Mouse (Mus musculus) neural tube, embryonic 10.5 days (tissue): ENCODE data around the gene Olfr1186.
"Not testable (repeated sequence)": the region's sequence is repeated elsewhere in the genome, so short reads cannot be mapped to it uniquely, and the experiment has no call there.

ENCODE experiments used
- DNase-seq: peaks from one replicate; pipeline ENCODE4 v3.0.0-alpha.2; 2017; ENCODE audit warnings: low spot score; ENCODE audit errors: extremely low spot score

Olfr1186 gene

DNA sequence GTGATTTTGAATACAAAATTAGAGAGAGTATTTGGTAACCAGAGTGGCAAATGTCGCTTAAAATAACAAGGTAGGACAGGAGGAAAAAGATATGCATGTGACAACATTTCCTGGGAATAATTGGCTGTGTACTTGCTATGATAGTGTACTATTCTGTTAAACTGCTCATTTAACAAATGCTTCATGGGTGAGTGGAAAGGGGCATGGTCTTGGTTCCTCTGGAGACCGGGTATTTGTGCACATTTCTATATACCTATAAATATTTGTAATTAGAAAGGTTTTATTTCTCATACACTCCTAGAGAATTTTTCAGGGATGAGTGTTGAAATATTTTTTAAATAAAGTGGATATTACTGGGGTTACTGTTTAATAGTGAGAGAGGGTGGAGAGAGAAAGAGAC is at the start of gene Olfr1186:
Gene Olfr1186, plus strand, starts transcription at position 301 of the 400 bp plus-strand sequence.
- DNase-seq: no peak

DNA sequence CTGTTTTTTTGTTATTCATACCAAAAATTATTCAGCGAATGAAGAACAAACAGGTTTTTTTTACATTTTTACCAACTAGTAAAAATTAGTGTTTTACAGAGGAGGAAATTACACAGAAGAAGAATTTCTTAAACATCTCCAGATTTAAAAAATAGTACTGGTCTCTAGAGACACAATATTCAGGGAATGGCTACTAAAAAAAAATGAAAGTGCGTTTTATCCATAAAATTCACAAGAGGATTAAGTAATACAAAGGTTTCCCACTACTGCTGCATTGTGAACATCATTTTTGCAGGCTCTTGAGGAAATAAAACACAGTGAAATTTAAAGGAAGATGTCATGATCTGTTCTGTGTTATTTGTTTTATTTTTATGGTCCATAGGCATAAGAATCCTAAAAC is 35.1 kb upstream of the Olfr1186 start, which contains the start of gene Olfr1184:
Gene Olfr1184, plus strand, starts transcription at position 301 of the 400 bp plus-strand sequence.
- no peak for DNase-seq

DNA sequence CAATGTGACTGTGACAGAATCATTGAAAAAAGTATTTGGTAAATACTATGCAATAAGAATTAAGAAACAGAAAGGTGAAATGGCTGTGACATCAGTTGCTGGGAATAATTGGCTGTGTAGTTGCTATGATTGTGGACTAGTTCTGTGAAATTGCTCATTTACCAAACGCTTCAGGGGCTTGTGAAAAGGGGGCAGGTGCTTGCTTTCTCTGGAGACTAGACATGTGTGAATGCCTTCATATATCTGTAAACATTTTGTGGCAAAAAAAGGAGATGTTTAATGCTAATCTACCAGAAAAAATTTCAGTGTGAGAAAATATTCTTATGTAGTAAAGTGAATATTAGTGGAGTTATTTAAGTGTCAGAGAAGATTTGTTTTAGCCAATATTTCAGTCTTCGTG is 25.3 kb upstream of the Olfr1186 start, which contains the start of gene Olfr1185-ps1:
Gene Olfr1185-ps1, plus strand, starts transcription at position 301 of the 400 bp plus-strand sequence.
- no peak for DNase-seq

DNA sequence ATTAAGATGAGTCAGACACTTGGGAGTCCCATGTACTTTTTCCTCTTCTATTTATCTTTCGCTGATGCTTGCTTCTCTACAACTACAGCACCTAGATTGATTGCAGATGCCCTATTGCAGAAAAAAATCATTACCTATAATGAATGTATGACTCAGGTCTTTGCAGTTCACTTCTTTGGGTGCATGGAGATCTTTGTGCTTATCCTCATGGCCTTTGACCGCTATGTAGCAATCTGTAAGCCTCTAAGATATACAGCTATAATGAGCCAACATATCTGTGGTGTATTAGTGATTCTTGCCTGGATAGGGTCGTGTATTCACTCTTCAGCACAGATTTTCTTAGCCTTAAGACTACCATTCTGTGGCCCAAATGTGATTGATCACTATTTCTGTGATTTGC is 7.4 kb downstream of the Olfr1186 start:
- DNase-seq: no peak

DNA sequence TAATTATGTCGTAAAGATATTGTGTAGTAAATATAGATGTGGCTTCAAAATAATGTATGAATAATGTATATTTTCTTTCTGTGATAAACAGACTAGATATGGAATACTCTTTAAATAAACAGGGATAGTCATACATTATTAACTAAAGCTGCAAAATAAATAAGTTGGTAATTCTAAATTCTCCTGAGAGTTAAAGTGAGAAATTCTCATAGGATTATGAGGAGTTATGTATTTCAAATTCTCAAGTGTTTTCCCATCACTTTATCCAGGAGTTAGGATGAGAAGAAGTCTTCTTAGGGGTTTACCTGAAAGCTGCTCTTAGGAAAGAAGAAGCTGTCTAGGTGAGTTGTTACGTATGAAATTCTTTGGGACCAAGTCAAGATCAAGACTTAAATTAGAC is 38.3 kb downstream of the Olfr1186 start, which contains the start of gene Olfr1188:
Gene Olfr1188, plus strand, starts transcription at position 301 of the 400 bp plus-strand sequence.
- no peak for DNase-seq

DNA sequence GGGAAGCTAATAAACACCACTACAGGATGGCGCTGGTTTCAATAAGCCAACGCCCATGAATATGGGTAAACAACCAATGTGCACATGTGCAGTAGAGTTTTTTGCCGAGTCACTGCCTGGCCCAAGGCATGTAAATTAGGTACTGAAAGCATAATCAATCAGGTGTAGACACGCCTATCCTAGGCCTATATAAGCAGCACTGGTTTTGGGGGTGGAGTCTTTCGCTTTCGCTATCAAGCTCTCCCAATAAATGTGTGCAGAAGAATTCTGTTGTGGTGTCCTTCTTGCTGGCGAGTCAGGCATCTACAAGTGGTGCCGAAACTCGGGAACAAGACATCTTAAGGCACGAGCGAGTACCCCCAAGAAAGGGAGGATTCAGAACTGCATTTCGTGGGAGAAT is 54.3 kb downstream of the Olfr1186 start:
- DNase-seq: not testable (repeated sequence)
